Mouse (Mus musculus) thymus, adult 2 months (tissue): ENCODE results near the gene Plekhh3. TPM values are rescaled to one million over a fixed set of nuclear protein-coding genes. Genes with fewer than 3 reads are reported as not detected.

Source experiments
- DNase-seq: peaks from one replicate; pipeline ENCODE4 v3.0.0; 2021
- H3K27ac ChIP-seq: fragments of 200-500 bp; 2 replicates; pipeline ENCODE4 v1.5.1; 2012; ENCODE audit warnings: low read length, control low read depth; ENCODE audit not compliant: control insufficient read depth, insufficient read depth
- H3K27me3 ChIP-seq: fragments of 200-500 bp; 2 replicates; pipeline ENCODE4 v1.6.1; 2012; ENCODE audit warnings: mild to moderate bottlenecking, low read length, moderate library complexity, mixed read lengths; ENCODE audit not compliant: control insufficient read depth, insufficient read depth
- H3K36me3 ChIP-seq: fragments of 200-500 bp; 2 replicates; pipeline ENCODE4 v1.6.1; 2012; ENCODE audit warnings: mild to moderate bottlenecking, low read length, moderate library complexity; ENCODE audit not compliant: control insufficient read depth, insufficient read depth
- H3K4me1 ChIP-seq: fragments of 200-500 bp; replicated peaks from 2 replicates; pipeline ENCODE4 v1.6.1; 2012; ENCODE audit warnings: low read length; ENCODE audit not compliant: control insufficient read depth, insufficient read depth
- H3K4me3 ChIP-seq: fragments of 200-500 bp; 2 replicates; pipeline ENCODE4 v1.5.1; 2012; ENCODE audit warnings: mild to moderate bottlenecking, low read length, control low read depth, moderate library complexity; ENCODE audit not compliant: control insufficient read depth, insufficient read depth
- CTCF ChIP-seq: fragments of 200-500 bp; IDR thresholded peaks from 2 replicates; pipeline ENCODE4 v1.5.1; 2012; ENCODE audit warnings: mild to moderate bottlenecking, control low read depth, low read length, moderate library complexity, borderline replicate concordance; ENCODE audit not compliant: control insufficient read depth, poor library complexity, insufficient read depth; ENCODE audit errors: extremely low read depth
- POLR2A ChIP-seq: fragments of 200-500 bp; IDR thresholded peaks from 2 replicates; pipeline ENCODE4 v1.6.1; 2012; ENCODE audit warnings: mild to moderate bottlenecking, low read length, control low read depth, moderate library complexity; ENCODE audit not compliant: control insufficient read depth, poor library complexity, insufficient read depth; ENCODE audit errors: extremely low read depth
- WGBS: fragments of 180-500 bp; shearing (Covaris S2); methylation state at CpG from one replicate; pipeline ENCODE4 v1.1.7; 2018; 5-methylcytosine and 5-hydroxymethylcytosine counted together
- polyA plus RNA-seq: library from polyadenylated mRNA; depleted of rRNA; stranded (reverse); fragments of >200 nt; gene quantifications from 2 replicates; pipeline ENCODE4 v1.2.3, GENCODE M21; 2012

The Plekhh3 gene
- polyA plus RNA-seq, 1 experiment = 11.9 TPM

- no peak for DNase-seq
- Histone ChIP-seq H3K27ac (no peak overlapping the region), H3K36me3 (no peaks in the 10 kb centered on the region), H3K27me3 (peaks cover 6% of the 10 kb centered on the region; the same call in 1 of the 2 replicates), H3K4me1 (peaks cover 7% of the 10 kb centered on the region; the same call in 1 of the 2 replicates), H3K4me3 (no peak overlapping the region)
- WGBS = 98% methylated on average over 10 of the region's 10 CpGs
- TF ChIP-seq CTCF (no peak), POLR2A (no peak)
These were observed 28.8 kb downstream of the Plekhh3 start for GRCm38 (mm10) chr11:101142215-101142967.

GRCm38 (mm10) chr11:101141088-101141487 lies 30.1 kb downstream of the Plekhh3 start:
- H3K4me3 ChIP-seq = no peak overlapping the region
- 88% methylated on average over 8 of the region's 8 CpGs for WGBS
- no peak overlapping the region for H3K27ac ChIP-seq
- H3K4me1 ChIP-seq = peaks cover 7% of the 10 kb centered on the region; the same call in 1 of the 2 replicates
- peaks cover 6% of the 10 kb centered on the region; the same call in 1 of the 2 replicates for H3K27me3 ChIP-seq
- no peak for DNase-seq
- TF ChIP-seq POLR2A = no peak
- no peak for TF ChIP-seq CTCF
- H3K36me3 ChIP-seq = no peaks in the 10 kb centered on the region

- DNase-seq = no peak
These were observed 30.9 kb downstream of the Plekhh3 start for GRCm38 (mm10) chr11:101140164-101140819.

GRCm38 (mm10) chr11:101138536-101139181 lies 32.5 kb downstream of the Plekhh3 start:
- Histone ChIP-seq H3K36me3 (no peaks in the 10 kb centered on the region), H3K27ac (no peak overlapping the region), H3K4me3 (no peak overlapping the region), H3K27me3 (peaks cover 6% of the 10 kb centered on the region; the same call in 1 of the 2 replicates), H3K4me1 (peaks cover 7% of the 10 kb centered on the region; the same call in 1 of the 2 replicates)
- TF ChIP-seq POLR2A (no peak), CTCF (no peak)
- DNase-seq = no peak
- 43% methylated on average over 15 of the region's 15 CpGs for WGBS

More at GRCm38 (mm10) chr11:101140164-101140819, 30.9 kb downstream of the Plekhh3 start:
- peaks cover 6% of the 10 kb centered on the region; the same call in 1 of the 2 replicates for H3K27me3 ChIP-seq
- H3K4me3 ChIP-seq = no peak overlapping the region
- no peak for TF ChIP-seq CTCF
- no peak for TF ChIP-seq POLR2A
- no peak overlapping the region for H3K27ac ChIP-seq
- no peaks in the 10 kb centered on the region for H3K36me3 ChIP-seq
- WGBS = 67% methylated on average over 27 of the region's 27 CpGs
- H3K4me1 ChIP-seq = peaks cover 7% of the 10 kb centered on the region; the same call in 1 of the 2 replicates

GRCm38 (mm10) chr11:101137000-101137399 lies 34.2 kb downstream of the Plekhh3 start:
- no peak for TF ChIP-seq POLR2A
- TF ChIP-seq CTCF = no peak
- Histone ChIP-seq H3K27ac (no peak overlapping the region), H3K27me3 (peaks cover 6% of the 10 kb centered on the region; the same call in 1 of the 2 replicates), H3K36me3 (no peaks in the 10 kb centered on the region), H3K4me1 (peaks cover 4% of the 10 kb centered on the region; the same call in 1 of the 2 replicates), H3K4me3 (no peak overlapping the region)
- no peak for DNase-seq
- 88% methylated on average over 7 of the region's 7 CpGs for WGBS

- no peak for DNase-seq
- Histone ChIP-seq H3K4me1 (0 out of 2 replicates have a peak, but pooled peaks cover 2% of the 10 kb centered on the region), H3K27ac (no peak overlapping the region), H3K4me3 (no peak overlapping the region), H3K36me3 (no peaks in the 10 kb centered on the region), H3K27me3 (no peaks in the 10 kb centered on the region; the same call in 1 of the 2 replicates)
- WGBS = 95% methylated on average over 13 of the region's 13 CpGs
- TF ChIP-seq CTCF = no peak
- no peak for TF ChIP-seq POLR2A
These were observed 36.8 kb downstream of the Plekhh3 start for GRCm38 (mm10) chr11:101134217-101134865.
